29 mouse cellular contexts compared by ENCODE assay signal in the genomic region with DNA sequence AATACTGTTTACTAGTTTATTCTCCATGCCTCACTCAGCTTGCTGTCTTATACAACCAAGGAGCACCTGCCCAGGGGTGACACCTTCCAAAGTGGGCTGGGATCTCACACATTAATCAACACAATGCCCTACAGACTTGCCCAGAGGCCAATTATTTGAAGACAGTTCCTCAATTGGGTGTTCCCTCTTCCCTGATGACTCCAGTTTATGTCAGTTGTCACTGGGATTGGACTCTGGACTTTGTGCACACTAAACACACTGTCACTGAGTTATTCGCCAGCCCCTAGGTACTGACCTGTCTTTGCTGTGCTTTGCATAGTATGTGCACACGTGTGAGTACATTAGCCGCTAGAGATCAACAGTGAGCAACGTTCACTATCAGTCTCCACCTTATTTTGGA. TPM values are rescaled to one million over a fixed set of nuclear protein-coding genes. Genes with fewer than 3 reads are reported as not detected.
"Had no signal": no experiment of that assay in that cellular context is flagged by ENCODE, and none has a peak within 500 bp of the region (broad histone marks: within the 10 kb centered on the region; RNA-seq: fewer than 3 reads in every experiment).

No protein-coding gene starts in this region.

- H3K27ac ChIP-seq: gastrocnemius, adult 2 months; heart, adult 2 months; heart, embryonic 10.5 days; hindbrain, embryonic 10.5 days; hindbrain, embryonic 12.5 days; hindbrain, embryonic 14.5 days; kidney, embryonic 15.5 days; kidney, postnatal 0 days; limb, embryonic 13.5 days; limb, embryonic 15.5 days; liver, embryonic 13.5 days; liver, embryonic 15.5 days had no signal

- ATAC-seq: hindbrain, embryonic 16.5 days; inflammation-experienced regulatory T-cells, adult 6 months; intestine, embryonic 16.5 days had no signal

- H3K4me2 ChIP-seq: heart, embryonic 12.5 days; hindbrain, embryonic 12.5 days; hindbrain, embryonic 14.5 days; kidney, embryonic 15.5 days; limb, embryonic 13.5 days; limb, embryonic 15.5 days; liver, embryonic 13.5 days; liver, embryonic 15.5 days had no signal

- H3K4me3 ChIP-seq: gastrocnemius, adult 2 months; heart, adult 2 months; heart, embryonic 10.5 days; heart, embryonic 12.5 days; hindbrain, embryonic 10.5 days; hindbrain, embryonic 12.5 days; kidney, embryonic 15.5 days; limb, embryonic 13.5 days; limb, embryonic 15.5 days; liver, embryonic 13.5 days; liver, embryonic 15.5 days had no signal

- H3K27me3 ChIP-seq: heart, embryonic 12.5 days; hindbrain, embryonic 12.5 days; kidney, embryonic 15.5 days; limb, embryonic 13.5 days; limb, embryonic 15.5 days; liver, embryonic 13.5 days; liver, embryonic 15.5 days had no signal

- H3K9me3 ChIP-seq: limb, embryonic 15.5 days; liver, embryonic 13.5 days; liver, embryonic 15.5 days had no signal

- H3K4me1 ChIP-seq: heart, embryonic 10.5 days; heart, embryonic 12.5 days; limb, embryonic 15.5 days had no signal

- H3K9ac ChIP-seq: heart, embryonic 12.5 days; hindbrain, embryonic 12.5 days; hindbrain, embryonic 14.5 days; kidney, embryonic 15.5 days; limb, embryonic 13.5 days; limb, embryonic 15.5 days; liver, embryonic 13.5 days; liver, embryonic 15.5 days had no signal

- DNase-seq: gastrocnemius, adult 2 months; gastrocnemius, postnatal 10 days; gastrocnemius, postnatal 25 days; heart, adult 2 months; heart, postnatal 10 days; heart, postnatal 4 days; kidney, adult 18-20 months; kidney, adult 9 months; kidney, postnatal 25 days; kidney, postnatal 4 days; layer of hippocampus, adult 9-11 months; layer of hippocampus, postnatal 36 days; left cerebral cortex, postnatal 4 days; liver, embryonic 13.5 days had no signal

RNA-seq across cellular contexts. Expression of gene Kcnmb3, which starts 35.1 kb away (rescaled TPM):
- total RNA-seq: gastrocnemius, adult 2 months; gastrocnemius, postnatal 25 days; granulocyte monocyte progenitor cell, adult 5-6 weeks; heart, adult 2 months had no signal
- polyA plus RNA-seq: heart, adult 2 months; heart, embryonic 10.5 days; heart, embryonic 12.5 days; heart, embryonic 14.5 days; hindbrain, embryonic 10.5 days; intestine, embryonic 16.5 days; kidney, embryonic 15.5 days; kidney, postnatal 0 days; limb, embryonic 15.5 days; liver, embryonic 13.5 days; liver, embryonic 15.5 days had no signal
